In genomic region chr4:124693135-124693894, GRCm38 (mm10) we compare ENCODE assay signal across 8 mouse cellular contexts. TPM values are rescaled to one million over a fixed set of nuclear protein-coding genes. Genes with fewer than 3 reads are reported as not detected.
DNase-seq lines count a peak whose midpoint lies in the region; ATAC-seq lines count a peak whose summit lies in the region.

Gene Utp11 (minus strand): TSS chr4:124693600.

- H3K27me3 ChIP-seq in megakaryocyte, embryonic 14.5 days (replicated peaks): no peaks in the 10 kb centered on the region

- peak; percentile 91 for DNase-seq in adrenal gland, adult 2 months
- peak; percentile 96 for DNase-seq in embryo, embryonic 10 days (ENCODE audit: low spot score)
- peak; percentile 79 for DNase-seq in gastrocnemius, postnatal 10 days
- peak; percentile 75 to 87 for DNase-seq in left cerebral cortex, adult 9 months (ENCODE audit: low spot score in 2 of 2)
- DNase-seq in right cerebral cortex, postnatal 14 days: peak; percentile 80
- DNase-seq in urinary bladder, postnatal 4 days (ENCODE audit: low spot score in 2 of 2): peak; percentile 82 to 88

- no peaks in the 10 kb centered on the region for H3K9me3 ChIP-seq in megakaryocyte, embryonic 14.5 days

- peak; percentile 97 for ATAC-seq in inflammation-experienced regulatory T-cells, adult 6 months

- peaks cover 87% of the 10 kb centered on the region for H3K4me1 ChIP-seq in megakaryocyte, embryonic 14.5 days

- peaks cover 19% of the 10 kb centered on the region for H3K36me3 ChIP-seq in megakaryocyte, embryonic 14.5 days (replicated peaks; ENCODE audit: low read length)

- H3K4me3 ChIP-seq in megakaryocyte, embryonic 14.5 days (replicated peaks): peak within 1 kb of the TSS; percentile 99

RNA-seq across cellular contexts. Expression of gene Utp11, which starts in this region (rescaled TPM):
- total RNA-seq in adrenal gland, adult 2 months (2021): 10 to 100 TPM; 33.4 to 33.5 TPM
- polyA plus RNA-seq in adrenal gland, adult 2 months (2012; rRNA removed): 2.0 and 2.1 TPM in 2 replicates
- 10 to 100 TPM; 21.7 to 25.4 TPM for total RNA-seq in gastrocnemius, postnatal 10 days (2021)
- polyA plus RNA-seq in inflammation-experienced regulatory T-cells, adult 6 months (2017; shearing (Covaris generic)): 10 to 100 TPM; 84.4 to 92.4 (median 85.0) TPM
- 2.9 and 13.8 TPM in 2 replicates for polyA plus RNA-seq in megakaryocyte, embryonic 14.5 days (2012; ENCODE audit: insufficient read depth, low replicate concordance)

Comparison
In these comparisons a context has a peak if more than half of its experiments do, and no peak if none do; other contexts are left out.
1. Peak in every context shown above with its lines: DNase-seq, ATAC-seq and H3K4me3 ChIP-seq.